In the genomic region with DNA sequence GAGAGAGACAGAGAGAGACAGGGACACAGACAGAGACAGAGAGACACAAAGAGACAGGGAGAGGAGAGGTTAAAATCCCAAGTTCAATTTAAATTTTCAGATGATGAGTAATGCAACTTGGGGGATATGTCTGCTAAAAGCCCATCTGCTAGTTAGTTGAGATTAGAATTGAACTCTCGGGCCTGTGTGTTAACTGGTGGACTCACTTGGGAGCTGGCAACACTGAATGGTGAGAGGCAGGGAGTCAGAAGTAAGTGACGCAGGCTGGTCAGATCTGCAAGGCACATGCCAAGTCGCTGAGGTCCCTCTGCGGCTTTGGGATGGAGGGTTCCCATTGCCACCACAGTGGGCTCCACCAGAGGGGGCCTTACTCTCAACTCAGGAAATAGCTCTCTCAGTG, we compare ENCODE assay signal across 26 mouse cellular contexts. TPM values are rescaled to one million over a fixed set of nuclear protein-coding genes. Genes with fewer than 3 reads are reported as not detected.
DNase-seq lines count a peak whose midpoint lies in the region; ATAC-seq and TF ChIP-seq lines count a peak whose summit lies in the region.
"Had no signal": no experiment of that assay in that cellular context is flagged by ENCODE, and none has a peak within 500 bp of the region (broad histone marks: within the 10 kb centered on the region; RNA-seq: fewer than 3 reads in every experiment).

No protein-coding gene starts in this region.

- no peak for ATAC-seq in midbrain, embryonic 11.5 days (ENCODE audit: low FRiP score)
- no peak for ATAC-seq in midbrain, embryonic 15.5 days (replicated peaks)
- ATAC-seq in liver, postnatal 0 days, result no peak
- ATAC-seq: CD4-positive, CD25-positive, alpha-beta regulatory T cell, adult 4 months; forebrain, embryonic 13.5 days; forebrain, embryonic 16.5 days; hindbrain, embryonic 16.5 days; Patski had no signal

- no peaks in the 10 kb centered on the region for H3K36me3 ChIP-seq in midbrain, embryonic 11.5 days (ENCODE audit: control insufficient read depth, insufficient read depth, low read length)
- H3K36me3 ChIP-seq in midbrain, embryonic 15.5 days (replicated peaks), result no peaks in the 10 kb centered on the region
- no peaks in the 10 kb centered on the region for H3K36me3 ChIP-seq in liver, postnatal 0 days (replicated peaks; ENCODE audit: insufficient read depth, low read length)
- H3K36me3 ChIP-seq: forebrain, embryonic 10.5 days; G1E; heart, embryonic 12.5 days; heart, embryonic 15.5 days; hindbrain, embryonic 10.5 days; hindbrain, embryonic 13.5 days had no signal

- peak; percentile 60 for DNase-seq in kidney, adult 9 months
- no peak for DNase-seq in kidney, postnatal 14 days
- DNase-seq in midbrain, embryonic 11.5 days (ENCODE audit: low spot score, missing footprints), result peak; percentile 56
- no peak for DNase-seq in liver, postnatal 0 days
- DNase-seq in lung, postnatal 14 days, result no peak
- DNase-seq: adrenal gland, postnatal 10 days; adrenal gland, postnatal 36 days; cerebellum, adult 18-20 months; cerebellum, adult 9-10 months; cerebellum, postnatal 14 days; gastrocnemius, postnatal 10 days; gastrocnemius, postnatal 36 days; heart, postnatal 10 days; heart, postnatal 36 days had no signal

- H3K27ac ChIP-seq in midbrain, embryonic 11.5 days (ENCODE audit: low read depth, low read length), result no peak overlapping the region
- no peak overlapping the region for H3K27ac ChIP-seq in midbrain, embryonic 15.5 days
- peak overlapping the region; percentile 40; the same call in 1 of the 2 replicates for H3K27ac ChIP-seq in liver, postnatal 0 days (ENCODE audit: low read depth)
- H3K27ac ChIP-seq: forebrain, embryonic 10.5 days; forebrain, embryonic 13.5 days; heart, embryonic 15.5 days; hindbrain, embryonic 10.5 days; hindbrain, embryonic 13.5 days had no signal

- no peak overlapping the region for H3K4me2 ChIP-seq in midbrain, embryonic 11.5 days
- no peak overlapping the region for H3K4me2 ChIP-seq in midbrain, embryonic 15.5 days
- H3K4me2 ChIP-seq in liver, postnatal 0 days (ENCODE audit: low read depth, low read length), result no peak overlapping the region
- H3K4me2 ChIP-seq: forebrain, embryonic 13.5 days; heart, embryonic 12.5 days; heart, embryonic 15.5 days; hindbrain, embryonic 13.5 days had no signal

- no peaks in the 10 kb centered on the region for H3K27me3 ChIP-seq in midbrain, embryonic 11.5 days (ENCODE audit: control insufficient read depth, insufficient read depth, low read length)
- H3K27me3 ChIP-seq in midbrain, embryonic 15.5 days (replicated peaks), result no peaks in the 10 kb centered on the region
- no peaks in the 10 kb centered on the region for H3K27me3 ChIP-seq in liver, postnatal 0 days (ENCODE audit: insufficient read depth, low read length)
- H3K27me3 ChIP-seq: forebrain, embryonic 13.5 days; heart, embryonic 12.5 days; heart, embryonic 15.5 days; hindbrain, embryonic 13.5 days; Patski had no signal

- no peak overlapping the region for H3K9ac ChIP-seq in midbrain, embryonic 11.5 days (ENCODE audit: low read length)
- no peak overlapping the region for H3K9ac ChIP-seq in midbrain, embryonic 15.5 days
- H3K9ac ChIP-seq in liver, postnatal 0 days (replicated peaks), result no peak overlapping the region; the same call in 1 of the 2 replicates
- H3K9ac ChIP-seq: forebrain, embryonic 13.5 days; heart, embryonic 12.5 days; heart, embryonic 15.5 days; hindbrain, embryonic 13.5 days had no signal

- H3K4me3 ChIP-seq in midbrain, embryonic 11.5 days (ENCODE audit: low read depth, low read length), result no peak overlapping the region
- H3K4me3 ChIP-seq in midbrain, embryonic 15.5 days, result no peak overlapping the region
- H3K4me3 ChIP-seq in liver, postnatal 0 days (ENCODE audit: low read depth, low read length), result no peak overlapping the region
- H3K4me3 ChIP-seq: forebrain, embryonic 10.5 days; forebrain, embryonic 13.5 days; heart, embryonic 12.5 days; heart, embryonic 15.5 days; hindbrain, embryonic 10.5 days; hindbrain, embryonic 13.5 days had no signal

- no peaks in the 10 kb centered on the region for H3K9me3 ChIP-seq in midbrain, embryonic 11.5 days (ENCODE audit: control insufficient read depth, low read length)
- no peaks in the 10 kb centered on the region for H3K9me3 ChIP-seq in midbrain, embryonic 15.5 days
- H3K9me3 ChIP-seq in liver, postnatal 0 days (ENCODE audit: low read length), result no peaks in the 10 kb centered on the region
- H3K9me3 ChIP-seq: forebrain, embryonic 10.5 days; forebrain, embryonic 13.5 days; G1E; heart, embryonic 12.5 days; heart, embryonic 15.5 days; hindbrain, embryonic 10.5 days; hindbrain, embryonic 13.5 days had no signal

- 75% methylated on average over 4 of the region's 4 CpGs for WGBS in midbrain, embryonic 11.5 days
- WGBS in midbrain, embryonic 15.5 days, result 87% methylated on average over 4 of the region's 4 CpGs
- WGBS in liver, postnatal 0 days (ENCODE audit: insufficient replicate concordance), result 76% methylated on average over 4 of the region's 4 CpGs

- no peak for TF ChIP-seq EP300 in liver, postnatal 0 days (IDR thresholded peaks at IDR 0.05; ENCODE audit: low read depth)

- no peak for TF ChIP-seq CTCF in liver, postnatal 0 days (IDR thresholded peaks at IDR 0.05; ENCODE audit: low read depth)

- no peaks in the 10 kb centered on the region; the same call in 1 of the 2 replicates for H3K4me1 ChIP-seq in midbrain, embryonic 11.5 days (ENCODE audit: control insufficient read depth, insufficient read depth, low read length)
- no peaks in the 10 kb centered on the region for H3K4me1 ChIP-seq in midbrain, embryonic 15.5 days
- peaks cover 14% of the 10 kb centered on the region; the same call in 1 of the 2 replicates for H3K4me1 ChIP-seq in liver, postnatal 0 days (ENCODE audit: insufficient read depth)
- H3K4me1 ChIP-seq: heart, embryonic 15.5 days; hindbrain, embryonic 13.5 days had no signal

RNA-seq across cellular contexts. Expression of a gene that starts 10.1 kb away (rescaled TPM):
- 0.17 and 0.34 TPM in 2 replicates for polyA plus RNA-seq in midbrain, embryonic 11.5 days (2014; fragmentation: Nextera tagmentation; extraction: Ambion mirVana)
- polyA plus RNA-seq in midbrain, embryonic 15.5 days (2015; fragmentation: Nextera tagmentation; extraction: Ambion mirVana), result 0.13 and 0.48 TPM in 2 replicates
- polyA plus RNA-seq in liver, postnatal 0 days (2015; fragmentation: Nextera tagmentation; extraction: Ambion mirVana), result 7.8 and 8.9 TPM in 2 replicates
- polyA plus RNA-seq: G1E; heart, embryonic 12.5 days had no signal

RNA-seq across cellular contexts. Expression of a gene that starts 51.7 kb away (rescaled TPM):
- polyA plus RNA-seq in midbrain, embryonic 11.5 days (2014; fragmentation: Nextera tagmentation; extraction: Ambion mirVana), result 60.0 and 61.7 TPM in 2 replicates
- 106 and 118 TPM in 2 replicates for polyA plus RNA-seq in midbrain, embryonic 15.5 days (2015; fragmentation: Nextera tagmentation; extraction: Ambion mirVana)
- 4.5 and 4.6 TPM in 2 replicates for polyA plus RNA-seq in liver, postnatal 0 days (2015; fragmentation: Nextera tagmentation; extraction: Ambion mirVana)

RNA-seq across cellular contexts. Expression of a gene that starts 52.0 kb away (rescaled TPM):
- polyA plus RNA-seq in midbrain, embryonic 11.5 days (2014; fragmentation: Nextera tagmentation; extraction: Ambion mirVana), result 14.9 and 17.0 TPM in 2 replicates
- 23.3 and 24.1 TPM in 2 replicates for polyA plus RNA-seq in midbrain, embryonic 15.5 days (2015; fragmentation: Nextera tagmentation; extraction: Ambion mirVana)
- 1.4 and 2.1 TPM in 2 replicates for polyA plus RNA-seq in liver, postnatal 0 days (2015; fragmentation: Nextera tagmentation; extraction: Ambion mirVana)

Comparison
In these comparisons a context has a peak if more than half of its experiments do, and no peak if none do; other contexts are left out.
1. DNase-seq: peak in kidney, adult 9 months (single experiment) and midbrain, embryonic 11.5 days (single experiment); none in kidney, postnatal 14 days (single experiment), liver, postnatal 0 days (single experiment) and lung, postnatal 14 days (single experiment).
2. RNA of a gene that starts 51.7 kb away (polyA plus RNA-seq): 106 to 118 TPM in midbrain, embryonic 15.5 days and 60.0 to 61.7 TPM in midbrain, embryonic 11.5 days; 4.5 to 4.6 TPM in liver, postnatal 0 days; every median in the first group is over 10 times any median in the second.